Mouse (Mus musculus) hindbrain, postnatal 0 days (tissue): ENCODE data around the gene Mpc1. TPM values are rescaled to one million over a fixed set of nuclear protein-coding genes. Genes with fewer than 3 reads are reported as not detected.

Experiments used
- ATAC-seq: fragments of 200-750 bp; cut with Nextera tagmentation; 2 replicates; pipeline ENCODE4 v1.8.0; 2017; ENCODE audit warnings: mild to moderate bottlenecking, moderate TSS enrichment, moderate library complexity
- DNase-seq: peaks from one replicate; pipeline ENCODE4 v3.0.0-alpha.2; 2015; ENCODE audit warnings: low spot score
- H3K27ac ChIP-seq: fragments of 300-500 bp; sonication (generic); 2 replicates; pipeline ENCODE4 v1.5.1; 2014; ENCODE audit warnings: mild to moderate bottlenecking
- H3K27me3 ChIP-seq: fragments of 300-500 bp; sonication (generic); 2 replicates; pipeline ENCODE4 v1.6.1; 2014; ENCODE audit warnings: low read length, mixed read lengths; ENCODE audit not compliant: insufficient read depth
- H3K36me3 ChIP-seq: fragments of 300-500 bp; sonication (generic); 2 replicates; pipeline ENCODE4 v1.6.1; 2014; ENCODE audit warnings: low read length, mixed read lengths; ENCODE audit not compliant: insufficient read depth
- H3K4me1 ChIP-seq: fragments of 300-500 bp; sonication (generic); 2 replicates; pipeline ENCODE4 v1.6.1; 2014; ENCODE audit warnings: antibody characterized with exemption, low read length, mixed read lengths; ENCODE audit not compliant: insufficient read depth
- H3K4me2 ChIP-seq: fragments of 300-500 bp; sonication (generic); 2 replicates; pipeline ENCODE4 v1.6.1; 2014; ENCODE audit warnings: low read depth, mild to moderate bottlenecking, low read length, moderate library complexity, mixed read lengths
- H3K4me3 ChIP-seq: fragments of 300-500 bp; sonication (generic); 2 replicates; pipeline ENCODE4 v1.5.1; 2014; ENCODE audit warnings: low read length
- H3K9ac ChIP-seq: fragments of 300-500 bp; sonication (generic); replicated peaks from 2 replicates; pipeline ENCODE4 v1.6.1; 2014; ENCODE audit warnings: mild to moderate bottlenecking, low read length, moderate library complexity, mixed read lengths
- H3K9me3 ChIP-seq: fragments of 300-500 bp; sonication (generic); 2 replicates; pipeline ENCODE4 v1.6.1; 2016; ENCODE audit warnings: low read length, mixed read lengths
- CTCF ChIP-seq: IDR thresholded peaks from 2 replicates; pipeline ENCODE4 v1.5.1; 2016; ENCODE audit warnings: antibody characterized with exemption, control low read depth, low read depth
- WGBS: fragments of 180-500 bp; shearing (Covaris S2); extraction: QIAGEN DNeasy Blood & Tissue Kit; methylation state at CpG from one replicate; pipeline ENCODE4 v1.1.7; 2014; 5-methylcytosine and 5-hydroxymethylcytosine counted together
- polyA plus RNA-seq: library from polyadenylated mRNA; unstranded; fragments of >200 nt; fragmentation: Nextera tagmentation; extraction: Ambion mirVana; gene quantifications from 2 replicates; pipeline ENCODE4 v1.2.1, GENCODE M21; 2015
- total RNA-seq: library from RNA; depleted of rRNA; stranded (reverse); fragments of >200 nt; gene quantifications from 2 replicates; pipeline ENCODE4 v1.2.3, GENCODE M21; 2014; rRNA removed

Gene Mpc1
- total RNA-seq (485 and 522 TPM in 2 replicates), polyA plus RNA-seq (608 and 645 TPM in 2 replicates)

DNA sequence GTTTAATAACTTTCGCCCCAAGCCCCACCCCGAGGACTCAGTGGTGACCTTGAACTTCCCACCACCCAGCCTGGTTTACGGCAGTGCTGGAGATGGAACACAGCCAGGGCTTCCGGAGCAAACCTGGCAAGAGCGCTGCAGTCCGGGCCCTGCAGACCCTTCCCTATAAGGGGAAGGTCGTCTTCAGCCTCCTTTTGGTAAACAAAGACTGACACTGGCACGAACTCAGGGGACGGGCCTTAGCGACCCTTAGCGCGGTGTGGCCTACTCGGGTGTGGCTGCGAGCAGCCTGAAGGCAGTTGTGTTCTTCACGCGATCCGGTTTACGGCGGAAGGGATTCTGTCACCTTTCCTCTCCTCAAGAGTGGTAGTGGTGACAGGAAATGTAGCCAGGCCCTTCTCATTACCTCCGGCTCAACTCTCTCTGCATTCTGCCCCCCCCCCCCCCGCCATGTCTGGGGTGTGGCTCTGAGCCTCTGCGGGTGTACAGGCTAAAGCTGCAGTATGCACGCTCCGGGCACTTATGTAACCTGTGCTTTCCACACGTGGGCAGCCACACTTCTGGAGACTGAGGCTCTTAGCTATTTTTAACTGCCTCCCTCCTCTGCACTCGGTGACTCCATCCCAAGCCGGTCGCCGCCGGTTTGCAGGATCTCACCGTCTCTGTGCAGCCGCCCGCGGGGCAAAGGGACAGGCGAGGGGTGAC, at the start of gene Mpc1:
Gene Mpc1, plus strand, starts transcription at position 84 of the 705 bp plus-strand sequence.
- DNase-seq (peak; percentile 77), ATAC-seq (peak; percentile 83)
- Histone ChIP-seq H3K4me2 (peak within 1 kb of the TSS; percentile 90), H3K4me3 (peak within 1 kb of the TSS; percentile 89), H3K27me3 (no peaks in the 10 kb centered on the region), H3K9me3 (no peaks in the 10 kb centered on the region), H3K4me1 (no peaks in the 10 kb centered on the region), H3K27ac (peak within 1 kb of the TSS; percentile 99), H3K9ac (peak within 1 kb of the TSS; percentile 94), H3K36me3 (no peaks in the 10 kb centered on the region)
- 2% methylated on average over 34 of the region's 35 CpGs for WGBS
- no peak for TF ChIP-seq CTCF

DNA sequence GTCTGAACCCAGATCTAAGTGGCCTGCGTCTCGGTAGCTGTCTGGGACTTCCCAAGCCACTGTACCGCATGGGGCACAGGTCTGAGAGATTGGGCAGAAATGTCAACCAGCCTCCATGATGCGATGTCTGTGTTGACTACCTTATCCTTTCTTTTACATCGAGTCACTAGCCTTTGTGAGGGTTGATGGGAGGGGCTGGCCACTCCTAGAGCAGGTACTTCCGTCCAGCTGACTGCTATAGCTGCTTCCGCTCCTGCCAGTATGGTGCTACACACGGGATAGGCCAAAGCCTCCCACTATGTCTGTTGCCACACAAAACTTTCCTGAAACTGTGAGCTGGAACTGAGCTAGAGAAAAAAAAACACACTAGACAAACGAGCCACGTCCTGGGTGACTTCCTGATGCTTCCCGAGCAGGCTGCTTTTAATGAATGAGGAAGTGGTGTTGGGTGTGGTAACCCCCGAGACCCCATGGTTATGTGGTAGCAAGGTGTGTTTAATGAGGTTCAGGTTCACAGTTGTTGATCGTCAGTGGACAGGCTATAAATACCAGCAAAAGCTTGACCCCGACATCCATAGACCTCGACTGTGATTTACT, 49.0 kb upstream of the Mpc1 start:
- TF ChIP-seq CTCF, result no peak

DNA sequence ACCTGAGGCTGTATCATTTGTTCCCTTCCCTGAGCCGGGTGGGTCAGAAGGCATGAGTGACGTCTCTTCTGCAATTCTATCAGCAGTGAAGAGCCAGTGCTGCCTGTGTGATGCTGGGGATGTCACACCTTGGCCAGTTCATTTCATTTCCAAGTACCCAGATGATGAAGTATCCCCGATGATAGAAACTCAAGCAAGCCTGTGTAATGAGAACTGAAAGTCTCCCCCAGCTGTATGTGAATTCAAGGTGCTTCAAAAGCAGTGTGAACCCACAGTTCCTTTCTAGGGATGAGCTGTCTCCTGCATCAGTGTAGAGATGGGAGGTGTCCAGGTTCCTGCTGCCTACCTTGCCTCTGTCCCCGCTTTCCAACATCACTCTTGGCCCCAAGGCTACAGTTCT, 48.2 kb upstream of the Mpc1 start:
- Histone ChIP-seq H3K9ac (no peak overlapping the region), H3K9me3 (no peaks in the 10 kb centered on the region), H3K36me3 (no peaks in the 10 kb centered on the region), H3K27me3 (no peaks in the 10 kb centered on the region), H3K27ac (no peak overlapping the region), H3K4me1 (no peaks in the 10 kb centered on the region), H3K4me3 (no peak overlapping the region), H3K4me2 (no peak overlapping the region)
- no peak for TF ChIP-seq CTCF
- WGBS, result 90% methylated on average over 4 of the region's 4 CpGs
- no peak for ATAC-seq
- DNase-seq, result no peak

More for the DNA sequence above, 49.0 kb upstream of the Mpc1 start:
- DNase-seq, result no peak
- ATAC-seq, result no peak
- no peaks in the 10 kb centered on the region for H3K27me3 ChIP-seq
- WGBS, result 81% methylated on average over 15 of the region's 15 CpGs
- no peaks in the 10 kb centered on the region for H3K36me3 ChIP-seq
- no peak overlapping the region for H3K4me3 ChIP-seq
- H3K4me1 ChIP-seq, result no peaks in the 10 kb centered on the region
- no peak overlapping the region for H3K9ac ChIP-seq
- H3K27ac ChIP-seq, result no peak overlapping the region
- H3K9me3 ChIP-seq, result no peaks in the 10 kb centered on the region
- no peak overlapping the region for H3K4me2 ChIP-seq

DNA sequence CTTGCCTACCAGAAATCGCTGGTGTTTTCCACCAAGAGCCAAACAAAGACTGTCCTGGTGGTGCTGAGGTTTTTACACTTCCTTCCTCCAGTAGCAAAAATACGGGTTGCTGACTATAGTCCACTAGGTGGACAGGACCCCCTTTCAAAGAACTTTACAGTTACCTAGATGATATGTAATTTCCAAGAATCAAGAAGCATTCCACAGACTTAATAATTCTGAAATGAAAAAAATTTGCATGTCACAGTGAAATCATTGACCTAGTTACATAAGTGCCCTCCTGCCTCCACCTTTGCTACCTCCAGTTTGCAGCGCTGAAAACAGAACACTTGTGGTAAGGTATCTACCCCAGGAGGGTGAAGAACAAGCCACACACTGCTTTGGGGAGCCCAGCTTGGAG, 47.0 kb upstream of the Mpc1 start, which contains the start of gene Ccr6:
Gene Ccr6, plus strand, starts transcription at position 301 of the 400 bp plus-strand sequence.
- WGBS, result 72% methylated on average over 3 of the region's 3 CpGs

DNA sequence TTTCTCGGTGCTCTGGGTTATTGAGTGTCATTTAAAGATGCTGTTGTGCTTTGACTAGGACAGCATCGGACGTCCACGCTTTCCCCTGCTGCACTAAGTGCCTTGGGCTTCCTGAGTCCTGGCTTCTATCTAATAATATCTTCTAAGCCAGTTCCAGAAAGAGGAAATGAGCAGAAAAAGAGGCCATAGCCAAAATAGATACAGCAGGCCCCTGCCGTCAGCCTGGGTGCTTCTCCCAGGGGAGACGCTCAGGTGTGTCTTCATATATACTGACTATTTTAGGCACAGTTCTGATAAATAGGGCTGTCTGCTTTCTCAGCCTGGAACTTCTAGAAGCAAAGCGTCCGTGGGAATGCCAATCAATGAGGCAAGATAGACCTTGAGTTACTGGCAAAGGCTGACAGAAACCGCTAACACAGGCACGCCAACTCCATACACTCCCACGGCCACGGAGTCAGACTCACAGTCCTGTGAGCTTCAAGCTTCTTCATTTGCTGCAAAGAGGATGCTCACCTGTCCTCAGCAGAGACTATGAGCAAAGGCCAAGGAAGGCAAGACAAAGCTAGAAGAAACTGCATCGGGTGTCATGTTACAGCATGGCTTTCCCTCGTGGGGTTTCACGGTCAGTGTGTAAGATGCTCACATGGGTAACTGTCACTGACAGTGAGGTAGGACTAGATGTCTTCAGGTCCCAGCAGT, 44.5 kb upstream of the Mpc1 start:
- H3K36me3 ChIP-seq, result no peaks in the 10 kb centered on the region
- H3K27me3 ChIP-seq, result no peaks in the 10 kb centered on the region
- no peak overlapping the region for H3K9ac ChIP-seq
- WGBS, result 82% methylated on average over 15 of the region's 15 CpGs
- H3K4me3 ChIP-seq, result no peak overlapping the region
- H3K9me3 ChIP-seq, result no peaks in the 10 kb centered on the region
- ATAC-seq (no peak), DNase-seq (no peak)
- no peaks in the 10 kb centered on the region for H3K4me1 ChIP-seq
- H3K27ac ChIP-seq, result no peak overlapping the region
- no peak for TF ChIP-seq CTCF
- H3K4me2 ChIP-seq, result no peak overlapping the region

More for the DNA sequence above, 47.0 kb upstream of the Mpc1 start, which contains the start of gene Ccr6:
- no peaks in the 10 kb centered on the region for H3K9me3 ChIP-seq
- H3K4me3 ChIP-seq, result no peak within 1 kb of the TSS
- H3K4me1 ChIP-seq, result no peaks in the 10 kb centered on the region
- DNase-seq (no peak), ATAC-seq (no peak)
- no peak within 1 kb of the TSS for H3K9ac ChIP-seq
- no peak for TF ChIP-seq CTCF
- no peaks in the 10 kb centered on the region for H3K36me3 ChIP-seq
- H3K4me2 ChIP-seq, result no peak within 1 kb of the TSS
- no peaks in the 10 kb centered on the region for H3K27me3 ChIP-seq
- H3K27ac ChIP-seq, result no peak within 1 kb of the TSS

DNA sequence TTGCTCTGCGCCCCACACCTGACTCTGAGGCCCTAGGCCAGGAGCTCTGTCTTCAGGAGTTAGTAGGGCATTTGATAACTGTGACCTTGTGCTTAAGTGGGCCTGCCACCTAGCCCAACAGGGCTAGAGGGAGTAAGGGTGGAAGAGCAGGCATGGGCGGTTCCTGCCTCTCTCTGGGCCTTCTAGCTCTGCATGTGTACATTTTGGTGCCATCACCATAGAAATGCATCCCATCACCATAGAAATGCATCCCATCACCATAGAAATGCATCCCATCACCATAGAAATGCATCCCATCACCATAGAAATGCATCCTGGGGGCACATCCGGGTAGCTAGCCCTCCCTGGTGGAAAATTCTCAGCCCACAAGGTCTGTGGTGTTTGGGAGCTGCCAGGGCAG, 43.1 kb upstream of the Mpc1 start:
- no peak for TF ChIP-seq CTCF
- Histone ChIP-seq H3K4me2 (no peak overlapping the region), H3K36me3 (no peaks in the 10 kb centered on the region), H3K4me1 (no peaks in the 10 kb centered on the region), H3K9ac (no peak overlapping the region), H3K27me3 (no peaks in the 10 kb centered on the region), H3K4me3 (no peak overlapping the region), H3K27ac (no peak overlapping the region), H3K9me3 (no peaks in the 10 kb centered on the region)
- DNase-seq (no peak), ATAC-seq (no peak)
- WGBS, result 56% methylated on average over 3 of the region's 3 CpGs
